Mouse (Mus musculus) WW6 (cell line): ENCODE data around the gene Sptbn1.

Experiments
- DNase-seq: peaks from one replicate; pipeline ENCODE4 v3.0.0-alpha.2; 2013; ENCODE audit warnings: low read depth, low spot score

Gene Sptbn1

GRCm38 (mm10) chr11:30267892-30268647, at the start of gene Sptbn1:
Sptbn1 (minus strand) TSS chr11:30268175.
- peak; percentile 81 for DNase-seq

- no peak for DNase-seq
These were observed 26.3 kb upstream of the Sptbn1 start for GRCm38 (mm10) chr11:30294279-30294678.

DNA sequence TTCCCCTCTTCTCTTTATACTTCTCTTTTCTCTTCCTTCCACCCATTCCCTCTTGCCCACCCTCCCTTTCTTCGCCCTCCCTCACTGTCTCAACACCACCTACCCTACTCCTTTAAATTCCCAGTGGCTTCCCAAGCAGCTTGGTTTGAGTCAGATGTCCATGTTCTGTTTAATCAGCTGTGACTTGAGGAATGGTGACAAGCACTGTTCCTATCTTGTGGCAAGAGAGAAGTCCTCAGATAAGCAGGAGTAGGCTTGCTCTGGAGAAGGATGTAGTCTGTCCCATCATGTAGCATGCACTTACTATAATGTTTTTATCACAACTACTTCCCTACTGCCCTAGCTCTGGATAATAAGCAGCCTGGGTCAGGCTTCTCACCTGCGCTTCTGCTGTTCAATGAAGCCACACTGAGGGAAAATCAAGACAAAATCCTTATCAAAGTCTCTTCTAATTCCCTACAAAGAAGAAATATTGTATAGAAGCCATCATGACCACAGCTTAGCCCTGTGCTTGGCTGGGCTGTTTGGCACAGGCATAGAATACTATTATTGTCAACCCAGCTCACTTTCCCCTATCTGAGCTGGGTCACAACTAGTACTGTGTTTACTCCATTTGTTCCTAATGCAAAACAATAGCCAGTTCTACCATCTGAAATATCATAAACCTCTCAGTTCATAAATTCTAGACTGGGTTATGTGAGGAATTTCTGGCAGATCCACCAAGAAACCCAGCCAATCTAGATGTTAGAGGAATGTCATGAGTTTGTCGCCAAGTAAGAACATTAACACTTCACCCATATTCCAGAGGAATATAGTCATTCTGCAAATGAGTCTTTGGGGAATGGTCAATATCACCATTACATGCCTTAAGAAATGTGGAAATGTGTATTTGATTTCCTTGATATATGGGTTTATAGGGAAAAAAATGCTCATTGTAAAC, 24.5 kb upstream of the Sptbn1 start:
- no peak for DNase-seq

DNA sequence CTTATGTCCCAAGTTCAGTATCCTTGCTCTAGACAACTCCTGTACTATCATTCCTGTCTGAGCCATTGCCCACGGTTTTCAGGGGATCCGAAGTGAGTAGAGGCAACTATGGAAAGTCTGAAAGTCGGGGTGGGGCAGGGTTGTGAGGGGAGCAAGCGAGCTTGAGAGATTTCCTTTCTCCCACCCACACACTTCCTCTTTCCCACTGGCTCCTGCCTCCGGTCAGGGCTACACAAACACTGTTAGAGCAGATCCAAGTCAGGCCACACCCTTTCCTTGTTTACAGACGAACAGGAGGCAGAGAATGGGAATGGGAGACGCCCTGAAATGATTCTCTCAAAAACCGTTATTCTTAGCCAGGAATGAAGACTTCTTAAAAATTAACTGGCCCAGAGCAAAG, 23.2 kb upstream of the Sptbn1 start:
- peak; percentile 7 for DNase-seq

GRCm38 (mm10) chr11:30289470-30290431, 21.8 kb upstream of the Sptbn1 start:
- no peak for DNase-seq

DNA sequence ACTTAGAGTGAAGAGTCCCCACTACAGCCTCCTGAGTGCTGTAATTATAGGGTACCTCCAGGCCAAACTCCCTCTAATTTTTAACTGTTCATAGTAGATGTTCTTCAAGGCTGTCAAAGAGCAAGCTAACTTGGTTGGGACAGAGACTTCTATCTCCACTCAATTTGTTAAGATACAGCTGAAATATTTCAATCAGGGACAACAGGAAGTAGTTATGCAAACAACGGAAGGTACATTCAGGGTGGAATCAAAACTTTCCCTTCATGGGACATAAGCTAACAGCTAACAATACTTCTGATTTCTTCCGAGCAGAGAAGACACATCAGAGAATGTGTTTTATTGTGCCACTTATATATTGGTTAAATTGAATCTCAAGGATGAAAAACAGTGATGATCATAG, 20.1 kb upstream of the Sptbn1 start:
- DNase-seq = no peak

GRCm38 (mm10) chr11:30283710-30284109, 15.7 kb upstream of the Sptbn1 start:
- no peak for DNase-seq

DNA sequence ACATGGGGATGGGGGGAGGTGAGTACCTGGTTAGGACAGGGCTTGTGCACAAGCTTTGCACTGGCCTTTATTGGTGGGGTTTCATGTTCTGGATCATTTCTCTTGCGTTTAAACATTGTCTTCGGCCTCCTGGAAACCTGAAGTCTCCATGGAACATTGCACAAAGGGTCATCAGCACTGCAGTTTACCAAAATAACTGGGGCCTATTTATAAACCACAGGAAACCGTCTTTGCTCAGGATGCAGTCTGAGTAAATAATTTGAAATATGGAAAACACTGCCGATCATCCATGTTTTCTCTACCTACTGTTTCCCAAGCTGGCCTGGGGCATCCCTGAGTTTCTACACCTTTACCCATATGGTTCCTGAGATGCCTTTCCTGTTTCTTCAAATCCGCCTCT, 13.1 kb upstream of the Sptbn1 start:
- DNase-seq = no peak

GRCm38 (mm10) chr11:30279278-30279677, 11.3 kb upstream of the Sptbn1 start:
- DNase-seq = peak; percentile 3

GRCm38 (mm10) chr11:30275436-30276031, 7.6 kb upstream of the Sptbn1 start:
- DNase-seq = no peak

GRCm38 (mm10) chr11:30269524-30269923, 1.5 kb upstream of the Sptbn1 start:
- no peak for DNase-seq

DNA sequence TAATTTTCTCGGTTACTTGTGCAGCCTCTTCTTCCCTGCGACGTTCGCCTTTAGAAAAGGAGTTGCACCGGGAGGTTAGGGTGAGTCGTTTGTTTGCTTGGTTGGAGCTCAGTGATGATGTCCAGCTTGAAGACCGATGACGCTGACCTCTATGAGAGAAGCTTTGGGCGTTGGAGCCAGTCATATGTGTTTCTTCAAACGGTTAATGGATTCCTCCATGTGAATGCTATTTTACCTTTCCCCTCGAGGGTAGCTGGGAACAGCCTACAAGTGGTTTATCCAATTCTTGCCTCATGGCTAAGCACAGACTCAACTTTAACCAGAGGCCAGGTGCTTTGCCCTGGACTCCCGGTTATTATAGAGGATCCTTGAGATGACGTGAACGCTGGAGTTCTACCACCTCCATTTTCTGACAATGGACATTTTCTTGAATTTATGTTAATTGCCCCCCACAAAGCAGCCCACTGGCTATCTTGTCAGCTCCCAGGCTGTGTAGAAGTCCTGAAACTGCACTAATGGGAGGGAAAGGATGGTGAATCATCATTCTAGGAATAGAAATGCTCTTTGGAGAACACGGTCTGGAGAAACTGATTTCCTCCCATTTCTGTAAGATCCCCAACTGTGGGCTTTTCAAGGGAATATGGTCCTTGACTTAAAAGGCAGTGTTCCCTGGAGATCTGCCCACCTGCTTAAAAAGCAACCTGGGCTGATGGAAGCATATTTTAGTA, 837 bp upstream of the Sptbn1 start:
- DNase-seq = no peak

GRCm38 (mm10) chr11:30267036-30267891, 711 bp downstream of the Sptbn1 start:
- peak; percentile 31 for DNase-seq

DNA sequence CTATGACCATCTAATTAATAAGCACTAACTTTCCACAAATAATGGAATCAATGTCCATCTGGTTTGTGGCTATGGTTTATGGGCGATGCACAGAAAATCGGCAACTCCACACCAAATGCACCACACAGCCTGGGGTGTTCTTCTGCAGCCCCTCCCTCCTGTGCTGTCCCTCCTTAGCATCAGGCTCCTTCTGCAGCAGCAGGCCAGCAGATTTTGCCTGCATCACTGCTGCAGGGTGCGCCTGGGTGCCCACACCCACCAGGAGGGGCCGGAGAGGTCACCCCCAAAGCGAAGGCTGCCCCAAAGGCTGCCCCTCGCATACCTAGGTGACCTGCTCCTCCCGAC, 1.3 kb downstream of the Sptbn1 start:
- DNase-seq = no peak

GRCm38 (mm10) chr11:30265666-30266065, 2.3 kb downstream of the Sptbn1 start:
- no peak for DNase-seq

- DNase-seq = no peak
These were observed 4.3 kb downstream of the Sptbn1 start for GRCm38 (mm10) chr11:30263627-30264026.

DNA sequence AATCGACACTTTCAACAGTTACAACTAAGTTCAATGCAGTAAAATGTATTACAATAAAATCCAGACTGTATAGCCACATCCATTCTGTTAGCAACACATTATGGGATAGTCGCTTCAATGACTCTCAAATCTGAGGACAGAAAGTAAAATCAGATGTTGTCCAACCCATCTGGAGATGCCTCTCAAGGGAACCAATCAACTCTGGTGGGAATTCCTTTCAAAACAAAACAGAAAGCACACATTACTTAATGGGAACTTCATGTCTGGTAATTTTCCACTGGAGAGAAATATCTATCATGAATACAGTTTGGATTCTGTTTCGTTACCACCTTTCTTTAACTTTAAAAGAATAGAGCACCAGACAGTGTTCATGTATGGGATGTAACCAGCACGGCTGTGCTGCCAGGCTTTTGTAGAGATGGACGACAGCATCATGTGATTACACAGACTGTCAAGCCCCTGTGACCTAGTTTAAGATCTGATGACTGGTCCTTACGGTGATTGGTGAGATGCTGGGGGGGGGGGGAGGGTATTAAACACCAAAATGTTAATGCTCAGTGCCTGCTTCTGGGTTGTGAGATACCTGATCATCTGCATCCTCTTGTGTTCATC, 9.1 kb downstream of the Sptbn1 start:
- no peak for DNase-seq

- DNase-seq = no peak
These were observed 10.2 kb downstream of the Sptbn1 start for GRCm38 (mm10) chr11:30257812-30258211.

DNA sequence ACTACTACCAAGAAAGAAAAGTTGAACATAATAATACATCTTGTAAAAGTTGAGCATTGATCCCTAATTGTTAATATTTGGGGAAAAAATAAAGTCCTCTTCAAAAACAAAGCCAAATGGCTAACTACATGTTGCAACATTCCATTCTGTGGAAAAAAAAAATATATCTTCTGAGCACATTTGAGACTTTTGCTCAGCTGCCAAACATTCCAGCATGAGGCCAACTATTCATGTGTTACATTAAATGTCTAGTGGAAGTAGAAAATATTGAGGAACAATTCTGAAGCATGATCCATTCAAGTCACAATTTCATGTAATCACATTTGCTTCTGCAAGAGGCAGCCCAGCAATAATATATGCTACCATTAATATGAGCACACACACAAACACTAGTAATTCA, 10.9 kb downstream of the Sptbn1 start:
- DNase-seq = no peak
